Mouse (Mus musculus) adrenal gland, adult 18-20 months (tissue): ENCODE measurements around the gene Bend7. TPM values are rescaled to one million over a fixed set of nuclear protein-coding genes. Genes with fewer than 3 reads are reported as not detected.

ENCODE experiments used
- DNase-seq, 2 experiments: peaks; one replicate each; pipeline ENCODE4 v3.0.0; 2021 to 2022; ENCODE audit warnings: low spot score in 2 of 2
- total RNA-seq, 2 experiments: library from RNA; stranded (reverse); gene quantifications; 1 replicate in 1 of 2; 2 replicates in 1 of 2; pipeline ENCODE4 v1.2.3; 2021

Gene Bend7
- total RNA-seq, 2 experiments from 2014 or later = 14.3 to 18.6 TPM

- no peak for DNase-seq
Observed at GRCm38 (mm10) chr2:4781641-4782040, 64.0 kb downstream of the Bend7 start.

- no peak for DNase-seq
Observed at GRCm38 (mm10) chr2:4782401-4782800, 64.8 kb downstream of the Bend7 start.

GRCm38 (mm10) chr2:4782809-4783641 lies 65.4 kb downstream of the Bend7 start:
- no peak for DNase-seq

- DNase-seq = peak in 1 of 2 experiments; percentile 32
Observed at GRCm38 (mm10) chr2:4784012-4784411, 66.4 kb downstream of the Bend7 start.

- DNase-seq = no peak
Observed at GRCm38 (mm10) chr2:4785016-4785415, 67.4 kb downstream of the Bend7 start.

- DNase-seq = no peak
Observed at GRCm38 (mm10) chr2:4787223-4787622, 69.6 kb downstream of the Bend7 start.

- DNase-seq = no peak
Observed at GRCm38 (mm10) chr2:4791646-4792045, 74.0 kb downstream of the Bend7 start.

GRCm38 (mm10) chr2:4792554-4792953 lies 74.9 kb downstream of the Bend7 start:
- DNase-seq = no peak

GRCm38 (mm10) chr2:4802395-4803176 lies 85.0 kb downstream of the Bend7 start:
- DNase-seq = no peak

GRCm38 (mm10) chr2:4816308-4816707 lies 98.7 kb downstream of the Bend7 start:
- DNase-seq = no peak

- DNase-seq = no peak
Observed at GRCm38 (mm10) chr2:4817678-4818077, 100.0 kb downstream of the Bend7 start.

- no peak for DNase-seq
Observed at GRCm38 (mm10) chr2:4820230-4820629, 102.6 kb downstream of the Bend7 start.

- DNase-seq = no peak
Observed at GRCm38 (mm10) chr2:4824067-4824466, 106.4 kb downstream of the Bend7 start.

- DNase-seq = no peak
Observed at GRCm38 (mm10) chr2:4828032-4828431, 110.4 kb downstream of the Bend7 start.

- no peak for DNase-seq
Observed at GRCm38 (mm10) chr2:4828446-4828997, 110.9 kb downstream of the Bend7 start.

- no peak for DNase-seq
Observed at GRCm38 (mm10) chr2:4829007-4829406, 111.4 kb downstream of the Bend7 start.

- DNase-seq = no peak
Observed at GRCm38 (mm10) chr2:4829489-4830065, 111.9 kb downstream of the Bend7 start.

- DNase-seq = no peak
Observed at GRCm38 (mm10) chr2:4831493-4831892, 113.9 kb downstream of the Bend7 start.

- DNase-seq = no peak
Observed at GRCm38 (mm10) chr2:4832166-4832565, 114.5 kb downstream of the Bend7 start.

- no peak for DNase-seq
Observed at GRCm38 (mm10) chr2:4849449-4849848, 131.8 kb downstream of the Bend7 start.
